Comparison of ENCODE assay signal across 27 mouse cellular contexts in genomic region chr14:18394071-18394745, GRCm38 (mm10).
"Had no signal": no experiment of that assay in that cellular context is flagged by ENCODE, and none has a peak within 500 bp of the region (broad histone marks: within the 10 kb centered on the region; RNA-seq: fewer than 3 reads in every experiment).

No protein-coding gene starts in this region.

- DNase-seq: forebrain, postnatal 0 days; gastrocnemius, postnatal 14 days; gastrocnemius, postnatal 36 days; kidney, adult 18-20 months; kidney, adult 8-10 months; kidney, postnatal 14 days; kidney, postnatal 36 days; layer of hippocampus, adult 9-11 months; layer of hippocampus, postnatal 36 days; left cerebral cortex, postnatal 4 days; lung, adult 18-20 months had no signal

- H3K36me3 ChIP-seq: forebrain, embryonic 15.5 days; heart, embryonic 13.5 days; heart, embryonic 15.5 days; hindbrain, embryonic 10.5 days; hindbrain, embryonic 12.5 days; intestine, embryonic 15.5 days; kidney, embryonic 15.5 days; limb, embryonic 13.5 days; limb, embryonic 15.5 days; liver, embryonic 12.5 days had no signal

- H3K4me1 ChIP-seq: forebrain, embryonic 15.5 days; hindbrain, embryonic 10.5 days; hindbrain, embryonic 12.5 days; intestine, embryonic 15.5 days; liver, embryonic 12.5 days had no signal

- H3K27ac ChIP-seq: forebrain, embryonic 15.5 days; heart, embryonic 13.5 days; heart, embryonic 15.5 days; hindbrain, embryonic 10.5 days; hindbrain, embryonic 12.5 days; hindbrain, embryonic 14.5 days; intestine, embryonic 15.5 days; kidney, embryonic 15.5 days; kidney, postnatal 0 days; limb, embryonic 15.5 days; liver, embryonic 12.5 days; liver, embryonic 14.5 days had no signal

- H3K4me2 ChIP-seq: forebrain, embryonic 15.5 days; heart, embryonic 13.5 days; heart, embryonic 15.5 days; hindbrain, embryonic 12.5 days; hindbrain, embryonic 14.5 days; intestine, embryonic 15.5 days; kidney, embryonic 15.5 days; limb, embryonic 13.5 days; limb, embryonic 15.5 days; liver, embryonic 12.5 days had no signal

- H3K9me3 ChIP-seq: forebrain, embryonic 15.5 days; heart, embryonic 13.5 days; heart, embryonic 15.5 days; hindbrain, embryonic 10.5 days; hindbrain, embryonic 12.5 days; intestine, embryonic 15.5 days; kidney, embryonic 15.5 days; limb, embryonic 13.5 days; limb, embryonic 15.5 days; liver, embryonic 12.5 days had no signal

- H3K9ac ChIP-seq: forebrain, embryonic 15.5 days; forebrain, postnatal 0 days; heart, embryonic 13.5 days; heart, embryonic 15.5 days; hindbrain, embryonic 12.5 days; hindbrain, embryonic 14.5 days; intestine, embryonic 15.5 days; kidney, embryonic 15.5 days; limb, embryonic 13.5 days; limb, embryonic 15.5 days; liver, embryonic 12.5 days; liver, embryonic 14.5 days had no signal

- H3K27me3 ChIP-seq: forebrain, embryonic 15.5 days; heart, embryonic 13.5 days; heart, embryonic 15.5 days; hindbrain, embryonic 12.5 days; intestine, embryonic 15.5 days; kidney, embryonic 15.5 days; limb, embryonic 13.5 days; limb, embryonic 15.5 days; liver, embryonic 12.5 days had no signal

- H3K4me3 ChIP-seq: forebrain, embryonic 15.5 days; heart, embryonic 13.5 days; heart, embryonic 15.5 days; hindbrain, embryonic 10.5 days; hindbrain, embryonic 12.5 days; intestine, embryonic 15.5 days; kidney, embryonic 15.5 days; limb, embryonic 13.5 days; limb, embryonic 15.5 days; liver, embryonic 12.5 days had no signal

- ATAC-seq: forebrain, embryonic 15.5 days; forebrain, postnatal 0 days; hindbrain, embryonic 16.5 days; inflammation-experienced regulatory T-cells, adult 6 months; intestine, postnatal 0 days; liver, embryonic 12.5 days had no signal
